Mouse (Mus musculus) c-Kit-negative CD71-positive TER-119-positive erythroid progenitor cells, embryonic 14.5 days (primary cell): ENCODE measurements around the gene A4galt.
A peak's percentile ranks its signal among the peaks of the same experiment; 100 is the strongest.

ENCODE experiments used
- DNase-seq: peaks from one replicate; pipeline ENCODE4 v3.0.0-alpha.2; 2013; ENCODE audit warnings: low read depth, low spot score

A4galt gene

GRCm38 (mm10) chr15:83226066-83226834 is 25.3 kb downstream of the A4galt start:
- no peak for DNase-seq

GRCm38 (mm10) chr15:83224136-83224766 is 27.3 kb downstream of the A4galt start:
- DNase-seq: no peak

DNA sequence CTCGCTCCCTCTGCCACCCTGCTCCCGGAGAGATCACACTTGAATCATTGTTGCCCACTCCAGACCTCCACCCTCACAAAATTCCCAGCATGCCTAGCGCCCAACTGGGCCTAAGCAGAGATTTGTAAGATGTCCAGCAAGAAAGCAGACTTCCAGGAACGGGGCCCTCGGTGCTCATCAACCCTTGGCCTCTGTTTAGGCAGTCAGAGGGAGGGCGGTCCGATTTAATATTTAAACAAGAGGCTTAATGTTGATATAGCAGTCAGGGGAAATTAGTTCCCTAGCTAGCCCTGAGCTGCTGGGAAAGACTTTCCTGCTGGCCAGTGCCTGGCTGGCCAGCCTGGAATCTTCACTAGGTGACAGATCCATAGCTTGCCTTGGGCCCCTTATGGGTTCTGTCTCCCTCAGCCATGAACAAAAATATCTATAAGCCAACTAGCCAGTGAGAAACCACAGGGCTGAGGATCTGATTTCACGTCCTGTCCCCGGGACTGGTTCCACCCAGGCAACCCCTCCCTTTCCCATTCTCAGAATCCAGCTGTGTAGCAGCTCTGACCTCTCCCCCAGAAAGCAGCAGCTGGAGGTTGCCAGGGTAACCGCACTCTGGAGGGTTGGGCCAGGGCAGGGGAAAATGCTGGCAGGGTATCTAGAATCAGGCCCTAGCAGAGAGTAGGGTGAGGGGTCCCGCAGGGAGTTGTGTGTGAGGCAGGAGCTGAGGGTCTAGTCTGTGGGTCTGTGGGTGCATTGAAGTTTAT is 28.2 kb downstream of the A4galt start:
- DNase-seq: no peak

GRCm38 (mm10) chr15:83221721-83222120 is 29.9 kb downstream of the A4galt start:
- DNase-seq: no peak

DNA sequence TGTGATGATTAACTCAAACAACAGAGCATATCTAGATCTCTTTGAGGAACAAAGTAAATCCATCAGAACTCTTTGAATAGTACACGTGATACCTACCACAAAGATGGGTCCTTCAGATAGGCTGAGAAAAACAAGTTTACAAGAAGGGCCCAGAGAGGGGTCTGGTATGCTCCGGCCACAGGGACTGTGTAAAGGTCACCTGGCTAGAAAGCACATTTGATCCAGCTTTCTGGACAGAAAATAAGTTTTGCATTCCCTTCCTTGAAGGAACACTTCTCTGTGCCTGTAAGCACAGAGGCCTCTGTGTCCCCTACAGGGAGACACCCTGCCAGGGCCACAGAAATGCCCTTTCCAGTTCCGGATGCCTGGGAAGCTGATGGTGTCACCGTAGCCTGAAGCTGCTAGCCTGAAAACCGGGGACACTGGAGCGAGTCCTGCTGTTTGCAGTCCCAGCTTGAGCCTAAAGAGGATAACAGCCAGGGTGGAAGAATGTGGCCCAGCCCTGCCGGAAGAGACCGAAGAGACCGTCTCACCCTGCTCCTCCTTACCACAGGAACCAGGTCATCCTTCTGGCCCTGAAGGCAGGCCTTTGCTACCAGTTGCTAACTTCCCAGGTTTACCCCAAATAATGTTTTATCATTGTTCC is 31.1 kb downstream of the A4galt start:
- no peak for DNase-seq

DNA sequence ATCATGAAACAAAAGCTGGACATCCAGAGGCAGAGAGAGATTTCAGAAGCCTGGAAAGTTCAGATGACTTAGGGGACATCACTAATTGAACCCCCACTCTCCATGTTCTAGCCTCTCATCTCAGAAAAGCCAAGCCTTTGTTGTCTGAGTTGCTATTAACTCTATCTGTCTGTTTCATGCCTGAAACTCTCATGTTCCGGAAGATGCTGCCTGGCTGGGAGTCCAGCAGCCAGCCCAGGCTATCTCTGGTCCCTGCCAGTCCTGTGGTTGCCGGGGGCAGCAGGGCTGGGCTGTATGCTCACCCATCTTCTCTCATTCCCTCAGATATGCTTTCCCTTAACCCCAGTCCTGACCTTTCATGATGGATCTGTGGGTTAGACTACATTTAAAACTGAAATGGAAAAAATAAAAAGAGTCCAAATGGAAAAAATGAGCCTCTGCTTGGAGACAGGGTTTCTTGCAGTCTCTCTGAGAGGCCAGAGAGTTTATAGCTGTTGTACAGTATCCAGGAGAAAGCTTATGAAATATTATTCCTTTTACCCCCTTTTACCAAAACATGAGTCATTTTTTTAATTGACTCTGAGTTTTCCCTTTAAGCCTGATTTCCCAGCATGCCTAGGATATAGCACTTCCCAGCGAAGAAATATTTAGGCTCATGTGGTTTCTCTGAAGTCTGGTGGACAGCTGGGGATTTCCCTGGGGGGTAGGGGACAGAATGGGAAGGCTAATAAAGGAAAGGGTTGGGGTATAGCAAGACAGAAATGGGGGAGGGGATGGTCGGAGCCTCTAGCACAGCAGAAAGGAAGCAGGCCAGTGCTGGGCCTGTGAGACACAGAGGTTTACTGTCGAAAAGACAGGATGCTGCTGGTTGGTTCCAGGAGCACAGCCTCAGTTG is 36.0 kb downstream of the A4galt start:
- no peak for DNase-seq

DNA sequence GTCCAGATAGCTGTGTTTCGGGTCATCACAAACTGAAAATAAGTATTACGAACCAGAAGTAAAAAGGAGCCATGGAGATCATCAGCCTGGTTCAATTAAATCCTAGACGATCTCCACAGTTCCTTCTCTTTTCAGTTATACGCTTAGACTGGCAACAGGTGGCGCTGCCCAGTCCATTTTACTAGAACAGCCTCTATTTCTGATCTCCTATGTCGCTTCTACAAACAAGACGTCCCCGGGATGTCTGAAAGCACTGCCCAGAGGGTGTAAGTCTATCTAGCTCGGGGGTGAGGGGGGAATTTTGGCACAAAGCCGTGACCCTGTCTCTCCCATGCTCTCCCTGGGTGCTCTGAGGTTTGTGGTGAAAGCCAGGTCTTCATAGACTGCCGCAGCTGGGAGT is 41.3 kb downstream of the A4galt start:
- no peak for DNase-seq

GRCm38 (mm10) chr15:83209719-83210118 is 41.9 kb downstream of the A4galt start:
- no peak for DNase-seq

DNA sequence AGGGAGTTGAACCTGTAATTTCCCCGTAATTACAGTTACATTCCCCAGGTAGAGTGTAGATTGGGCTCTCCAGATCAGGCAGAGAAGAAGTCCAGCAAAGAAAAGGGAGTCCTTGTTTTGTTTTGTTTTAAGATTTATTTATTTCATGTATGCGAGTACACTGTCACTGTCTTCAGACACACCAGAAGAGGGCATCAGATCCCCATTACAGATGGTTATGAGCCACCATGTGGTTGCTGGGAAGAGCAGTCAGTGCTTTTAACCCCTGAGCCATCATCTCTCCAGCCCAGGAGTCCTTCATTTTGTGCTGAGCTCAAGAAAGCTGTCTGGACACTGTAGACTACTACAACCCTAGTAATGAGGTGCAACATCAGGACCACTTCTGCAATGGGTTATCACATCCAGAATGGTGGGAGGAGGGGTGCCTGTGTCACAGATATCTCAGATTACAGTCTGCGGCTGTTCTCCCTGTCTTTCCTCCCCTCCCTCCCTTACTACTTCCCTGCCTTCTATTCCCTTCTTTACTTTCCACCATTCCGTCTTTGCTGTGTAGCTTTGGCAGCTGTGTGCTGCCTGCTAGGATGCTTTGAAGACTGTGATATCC is 42.4 kb downstream of the A4galt start:
- no peak for DNase-seq

- peak; percentile 53 for DNase-seq
Observed at GRCm38 (mm10) chr15:83204731-83205451, 46.7 kb downstream of the A4galt start.

DNA sequence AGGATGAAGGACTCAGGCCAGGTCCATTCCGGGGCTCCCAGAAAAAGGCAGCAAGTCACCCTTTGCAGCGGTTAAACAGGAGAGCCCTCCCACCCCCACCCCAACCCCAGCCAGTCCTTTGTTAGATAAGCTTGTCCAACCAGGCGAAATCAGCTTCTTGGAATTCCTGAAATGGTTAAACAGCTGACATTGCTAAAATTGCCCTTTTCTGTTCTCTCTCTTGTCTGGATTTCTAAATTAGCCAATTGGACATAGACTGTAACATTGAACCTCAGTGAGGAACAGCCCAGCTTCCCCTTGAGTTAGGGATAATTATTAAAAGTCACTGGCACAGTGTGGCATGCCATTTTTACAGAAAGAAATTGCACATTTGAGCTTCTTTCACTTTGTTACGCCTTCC is 49.2 kb downstream of the A4galt start:
- no peak for DNase-seq

- no peak for DNase-seq
Observed at GRCm38 (mm10) chr15:83193413-83193812, 58.2 kb downstream of the A4galt start.

DNA sequence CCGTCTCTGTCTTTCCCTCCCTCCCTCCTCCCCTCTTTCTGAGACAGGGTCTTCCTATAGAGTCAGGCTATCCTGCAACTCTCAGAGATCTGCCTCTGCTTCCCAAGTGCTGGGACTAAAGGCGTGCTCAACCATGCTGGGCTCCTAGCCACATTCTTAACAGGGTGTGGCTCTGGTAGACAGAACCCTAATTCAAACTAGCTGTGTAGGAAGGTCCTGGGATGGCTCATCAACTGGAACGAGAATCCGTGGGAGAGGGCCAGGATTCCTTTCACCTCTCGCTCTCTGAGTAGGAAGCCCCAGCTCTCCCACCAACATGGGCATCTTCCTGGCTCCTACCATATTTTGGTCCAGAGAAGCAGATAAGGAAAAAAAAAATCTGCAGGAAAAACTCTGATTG is 69.2 kb downstream of the A4galt start:
- DNase-seq: no peak

DNA sequence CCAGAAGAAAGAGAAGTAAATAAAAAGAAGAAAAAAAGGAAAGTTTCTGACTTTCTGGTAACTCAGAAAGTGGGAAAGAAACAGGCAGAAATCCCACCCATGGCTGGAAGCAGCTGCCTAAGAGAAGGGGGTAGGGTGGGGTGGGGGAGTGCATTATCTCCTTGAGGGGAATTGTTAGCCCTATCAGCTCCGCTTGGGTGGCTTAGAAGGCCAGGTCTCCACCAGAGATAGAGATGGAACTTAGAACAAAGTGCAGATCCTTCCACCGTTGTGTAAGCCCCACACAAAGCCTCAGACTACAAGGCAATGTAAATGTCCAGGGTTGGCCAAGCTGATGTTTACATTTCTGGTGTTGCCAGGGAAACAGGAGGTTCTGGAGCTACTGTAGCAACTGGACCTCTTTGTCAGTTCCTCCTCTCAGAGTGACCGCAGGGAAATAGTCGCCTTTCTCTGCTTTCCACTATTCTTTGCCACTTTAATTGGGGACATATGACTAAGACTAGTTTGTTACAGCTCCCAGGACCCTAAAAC is 69.7 kb downstream of the A4galt start:
- no peak for DNase-seq

DNA sequence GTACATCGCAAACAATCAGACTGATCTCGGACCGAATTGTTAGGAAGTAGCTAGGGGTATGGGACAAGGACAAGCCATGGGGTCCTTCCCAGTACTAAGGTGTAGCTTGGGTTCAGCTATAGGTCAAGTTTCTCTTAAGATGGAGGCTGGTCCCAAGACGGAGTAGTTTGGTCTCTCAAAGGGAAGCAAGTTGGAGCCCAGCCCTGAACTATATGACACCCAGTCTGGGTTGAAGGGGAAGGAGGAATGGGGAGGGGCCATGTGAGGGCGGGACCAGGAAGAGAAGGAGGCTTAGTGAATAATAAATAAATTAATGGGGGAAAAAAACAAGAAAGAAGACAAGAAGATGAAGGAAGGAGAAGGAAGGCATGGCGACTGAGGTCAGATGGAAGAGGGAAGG is 71.6 kb downstream of the A4galt start:
- no peak for DNase-seq
